10 mouse cellular contexts compared by ENCODE assay signal in genomic region chr2:33207069-33207468, GRCm38 (mm10). TPM values are rescaled to one million over a fixed set of nuclear protein-coding genes. Genes with fewer than 3 reads are reported as not detected.
A peak's percentile ranks its signal among the peaks of the same experiment; 100 is the strongest.
DNase-seq lines count a peak whose midpoint lies in the region; ATAC-seq and TF ChIP-seq lines count a peak whose summit lies in the region.
"Had no signal": no experiment of that assay in that cellular context is flagged by ENCODE, and none has a peak within 500 bp of the region (broad histone marks: within the 10 kb centered on the region; RNA-seq: fewer than 3 reads in every experiment).

No protein-coding gene starts in this region.

- H3K36me3 ChIP-seq in hindbrain, postnatal 0 days (ENCODE audit: insufficient read depth, low read length) = no peaks in the 10 kb centered on the region
- no peaks in the 10 kb centered on the region for H3K36me3 ChIP-seq in liver, embryonic 11.5 days (ENCODE audit: control insufficient read depth, insufficient read depth, low read length)
- H3K36me3 ChIP-seq: embryonic facial prominence, embryonic 15.5 days had no signal

- H3K4me1 ChIP-seq in hindbrain, postnatal 0 days (ENCODE audit: insufficient read depth, low read length) = peaks cover 15% of the 10 kb centered on the region
- H3K4me1 ChIP-seq in liver, embryonic 11.5 days (replicated peaks; ENCODE audit: control insufficient read depth, insufficient read depth, low read length) = peaks cover 2% of the 10 kb centered on the region; the same call in 1 of the 2 replicates

- H3K27ac ChIP-seq in hindbrain, postnatal 0 days = peak overlapping the region; percentile 20; the same call in 1 of the 2 replicates
- no peak overlapping the region for H3K27ac ChIP-seq in liver, embryonic 11.5 days (ENCODE audit: low read depth, low read length)
- H3K27ac ChIP-seq: embryonic facial prominence, embryonic 15.5 days had no signal

- TF ChIP-seq CTCF in hindbrain, postnatal 0 days (IDR thresholded peaks at IDR 0.05; ENCODE audit: low read depth) = no peak

- no peak for ATAC-seq in hindbrain, postnatal 0 days
- ATAC-seq in liver, embryonic 11.5 days (replicated peaks; ENCODE audit: low FRiP score) = no peak

- no peak overlapping the region for H3K4me2 ChIP-seq in hindbrain, postnatal 0 days (ENCODE audit: low read depth, low read length)
- H3K4me2 ChIP-seq in liver, embryonic 11.5 days = no peak overlapping the region
- H3K4me2 ChIP-seq: embryonic facial prominence, embryonic 15.5 days had no signal

- H3K27me3 ChIP-seq in hindbrain, postnatal 0 days (ENCODE audit: insufficient read depth, low read length) = no peaks in the 10 kb centered on the region
- no peaks in the 10 kb centered on the region for H3K27me3 ChIP-seq in liver, embryonic 11.5 days (replicated peaks; ENCODE audit: control insufficient read depth, insufficient read depth, low read length)
- H3K27me3 ChIP-seq: embryonic facial prominence, embryonic 15.5 days had no signal

- H3K9ac ChIP-seq in hindbrain, postnatal 0 days (replicated peaks; ENCODE audit: low read length) = no peak overlapping the region
- no peak overlapping the region for H3K9ac ChIP-seq in liver, embryonic 11.5 days (ENCODE audit: low read depth, low read length)
- H3K9ac ChIP-seq: embryonic facial prominence, embryonic 15.5 days had no signal

- H3K4me3 ChIP-seq in hindbrain, postnatal 0 days (ENCODE audit: low read length) = no peak overlapping the region
- no peak overlapping the region for H3K4me3 ChIP-seq in liver, embryonic 11.5 days (ENCODE audit: low read depth, low read length)
- H3K4me3 ChIP-seq: embryonic facial prominence, embryonic 15.5 days had no signal

- no peaks in the 10 kb centered on the region for H3K9me3 ChIP-seq in hindbrain, postnatal 0 days (ENCODE audit: low read length)
- no peaks in the 10 kb centered on the region for H3K9me3 ChIP-seq in liver, embryonic 11.5 days (ENCODE audit: control insufficient read depth, low read length)
- H3K9me3 ChIP-seq: embryonic facial prominence, embryonic 15.5 days had no signal

- DNase-seq in lung, postnatal 14 days = peak; percentile 35
- no peak for DNase-seq in lung, postnatal 25 days (ENCODE audit: low spot score)
- DNase-seq in heart, adult 8-10 months (ENCODE audit: low spot score) = peak; percentile 75
- DNase-seq in hindbrain, postnatal 0 days (ENCODE audit: low spot score) = no peak
- DNase-seq in lung, postnatal 36 days = peak; percentile 51
- DNase-seq in layer of hippocampus, postnatal 10 days (ENCODE audit: low spot score in 2 of 2) = no peak
- no peak for DNase-seq in liver, embryonic 11.5 days (ENCODE audit: low spot score)
- DNase-seq in frontal cortex, postnatal 14 days (ENCODE audit: low spot score in 2 of 2) = no peak
- DNase-seq: retina, postnatal 1 day had no signal

- WGBS in hindbrain, postnatal 0 days = 17% methylated on average over 4 of the region's 4 CpGs
- 42% methylated on average over 4 of the region's 4 CpGs for WGBS in liver, embryonic 11.5 days

RNA-seq across cellular contexts. Expression of gene Angptl2, which starts 8.8 kb away (rescaled TPM):
- 10 to 100 TPM; 32.9 to 57.7 (median 53.5) TPM for total RNA-seq in heart, adult 8-10 months (2022)
- total RNA-seq in hindbrain, postnatal 0 days (2014; rRNA removed) = 16.3 and 22.0 TPM in 2 replicates
- 9.3 and 11.5 TPM in 2 replicates for polyA plus RNA-seq in hindbrain, postnatal 0 days (2015; fragmentation: Nextera tagmentation; extraction: Ambion mirVana)
- 1 to 10 TPM; 3.7 to 7.2 TPM for total RNA-seq in layer of hippocampus, postnatal 10 days (2021)
- polyA plus RNA-seq in liver, embryonic 11.5 days (2014; fragmentation: Nextera tagmentation; extraction: Ambion mirVana) = 11.3 and 12.2 TPM in 2 replicates

Comparison
In these comparisons a context has a peak if more than half of its experiments do, and no peak if none do; other contexts are left out.
1. DNase-seq: peak in lung, postnatal 14 days (single experiment), heart, adult 8-10 months (single experiment) and lung, postnatal 36 days (single experiment); none in lung, postnatal 25 days (single experiment), hindbrain, postnatal 0 days (single experiment), layer of hippocampus, postnatal 10 days (0 of 2), liver, embryonic 11.5 days (single experiment) and frontal cortex, postnatal 14 days (0 of 2).